Mouse (Mus musculus): Measurements from ENCODE around the gene Map3k5. TPM values are rescaled to one million over a fixed set of nuclear protein-coding genes. Genes with fewer than 3 reads are reported as not detected.

The Map3k5 gene
- polyA plus RNA-seq, 1 experiment from 2014 or later = 1.2 TPM

DNA sequence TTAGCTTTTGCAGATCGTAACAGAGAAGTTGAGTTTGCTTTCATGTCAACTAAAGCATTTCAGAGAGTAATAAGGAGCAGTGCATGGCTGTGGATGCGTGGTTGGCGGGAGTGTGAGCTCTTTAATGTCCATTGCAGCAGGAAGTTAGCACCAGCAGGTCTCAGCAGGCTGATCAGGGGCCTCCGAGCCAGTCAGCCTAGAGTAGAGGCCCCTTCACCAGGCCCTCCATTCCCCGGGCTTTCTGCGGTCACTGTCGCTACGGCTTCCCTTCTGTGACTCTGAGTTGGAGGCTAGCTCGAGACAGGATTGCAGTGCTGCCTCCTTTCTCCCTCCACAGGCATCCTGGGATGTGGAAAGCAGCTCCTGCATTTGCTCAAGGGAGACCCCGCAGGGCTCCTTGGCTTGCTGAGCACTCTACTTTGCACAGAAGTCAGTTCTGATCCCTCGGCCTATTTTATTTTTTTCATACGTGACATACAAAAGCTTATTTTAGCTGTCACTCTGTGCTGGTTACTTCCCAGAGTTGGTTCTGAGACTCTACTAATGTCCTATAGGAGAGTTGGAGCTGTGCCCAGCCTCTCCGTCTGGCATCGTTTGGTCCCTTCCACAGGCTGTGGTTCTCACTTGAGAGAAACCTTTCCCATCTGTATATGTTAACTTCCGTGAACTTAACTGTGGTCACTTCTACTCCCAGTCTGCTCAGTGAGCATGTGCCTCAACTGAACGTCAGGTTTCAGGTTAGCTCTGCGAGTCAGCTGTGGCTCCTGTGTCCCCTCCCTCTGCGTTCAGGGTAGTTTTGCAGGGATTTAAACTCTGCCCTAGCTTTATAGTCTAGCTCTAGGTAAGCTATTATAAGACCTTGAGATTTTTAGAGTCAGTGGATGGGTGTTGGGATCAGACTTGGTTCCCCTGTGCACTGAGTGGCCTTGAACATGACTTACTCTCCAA is 178.0 kb downstream of the Map3k5 start:
- Histone ChIP-seq H3K4me3 (ENCODE audit: low read length) (no peak overlapping the region), H3K9ac (ENCODE audit: low read length) (no peak overlapping the region), H3K27me3 (ENCODE audit: control insufficient read depth, insufficient read depth, low read depth, low read length) (no peaks in the 10 kb centered on the region), H3K36me3 (ENCODE audit: control insufficient read depth, insufficient read depth, low read length) (no peaks in the 10 kb centered on the region), H3K4me2 (ENCODE audit: low read depth, low read length) (no peak overlapping the region), H3K27ac (ENCODE audit: low read length) (no peak overlapping the region), H3K9me3 (ENCODE audit: control insufficient read depth, low read length) (no peaks in the 10 kb centered on the region), H3K4me1 (replicated peaks; ENCODE audit: control insufficient read depth, insufficient read depth, low read length) (no peaks in the 10 kb centered on the region)
- 68% methylated on average over 18 of the region's 18 CpGs for WGBS
- no peak for ATAC-seq (ENCODE audit: low read depth)

DNA sequence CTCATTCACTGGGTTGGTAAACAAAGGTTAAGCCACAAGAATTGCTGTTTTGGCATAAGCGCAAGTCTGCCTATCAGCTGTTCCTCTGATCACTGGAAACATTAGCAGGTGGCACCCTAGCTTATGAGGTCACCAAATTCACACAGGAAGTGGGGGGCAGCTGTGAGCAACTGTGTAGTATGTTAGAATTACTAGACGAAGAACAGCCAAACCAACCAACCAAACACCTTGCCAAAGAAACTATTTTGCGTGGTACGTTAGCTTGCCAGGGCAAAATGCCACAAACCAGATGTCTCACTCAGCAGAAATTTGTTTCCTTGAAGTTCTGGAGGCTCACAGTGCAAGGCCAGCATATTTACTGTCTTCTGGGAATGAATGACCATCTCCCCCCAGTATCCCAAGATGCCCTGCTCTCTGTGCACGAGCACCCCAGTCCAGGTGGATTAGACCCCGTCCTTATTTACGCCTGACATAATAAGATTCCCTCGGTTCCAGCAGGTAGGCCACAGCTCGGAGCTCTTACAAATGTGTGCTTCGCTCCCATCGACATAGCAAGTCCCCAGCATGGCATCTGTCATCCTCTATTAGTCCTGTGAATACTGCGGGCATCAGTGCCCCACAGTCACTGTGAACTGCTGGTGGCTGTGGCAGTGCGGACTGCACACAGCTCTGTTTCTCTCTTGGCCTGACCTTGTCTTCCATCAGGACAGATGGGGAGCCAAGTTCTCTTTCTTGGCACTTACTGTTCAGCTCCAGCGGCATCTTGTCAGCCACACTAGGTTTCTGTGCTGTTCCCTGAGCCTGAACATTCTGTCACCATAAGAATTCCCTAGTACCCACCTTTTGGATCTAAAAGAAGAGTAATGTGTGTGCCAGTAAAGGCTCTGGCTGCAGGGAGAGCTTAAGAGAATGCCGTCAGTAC is 185.5 kb downstream of the Map3k5 start:
- Histone ChIP-seq H3K36me3 (ENCODE audit: control insufficient read depth, insufficient read depth, low read length) (no peaks in the 10 kb centered on the region), H3K27ac (ENCODE audit: low read length) (no peak overlapping the region), H3K4me1 (replicated peaks; ENCODE audit: control insufficient read depth, insufficient read depth, low read length) (no peaks in the 10 kb centered on the region), H3K4me2 (ENCODE audit: low read depth, low read length) (no peak overlapping the region), H3K27me3 (ENCODE audit: control insufficient read depth, insufficient read depth, low read depth, low read length) (no peaks in the 10 kb centered on the region), H3K4me3 (ENCODE audit: low read length) (no peak overlapping the region), H3K9ac (ENCODE audit: low read length) (no peak overlapping the region), H3K9me3 (ENCODE audit: control insufficient read depth, low read length) (no peaks in the 10 kb centered on the region)
- 86% methylated on average over 15 of the region's 15 CpGs for WGBS
- no peak for ATAC-seq (ENCODE audit: low read depth)

DNA sequence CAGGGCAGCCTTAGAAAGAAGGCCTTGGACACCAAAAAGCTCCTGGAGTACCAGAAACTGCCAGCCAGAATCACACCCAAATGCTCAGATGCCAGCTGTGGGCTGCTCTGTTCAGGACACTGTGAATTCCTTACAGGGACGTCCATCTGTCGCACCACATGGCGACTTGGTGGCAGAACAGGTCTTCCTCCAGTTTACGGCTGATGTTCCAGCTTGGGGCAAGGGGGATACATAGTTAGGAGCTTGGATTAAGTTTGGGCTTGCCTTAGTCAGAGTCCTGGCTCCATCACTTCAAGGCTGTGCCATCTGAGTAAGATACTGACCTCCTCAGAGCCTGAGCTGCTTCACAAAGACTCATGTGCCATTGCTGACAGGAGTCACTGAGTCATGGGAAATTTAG is 187.7 kb downstream of the Map3k5 start:
- no peak overlapping the region for H3K9ac ChIP-seq (ENCODE audit: low read length)
- no peaks in the 10 kb centered on the region for H3K9me3 ChIP-seq (ENCODE audit: control insufficient read depth, low read length)
- ATAC-seq (ENCODE audit: low read depth) = no peak
- H3K36me3 ChIP-seq (ENCODE audit: control insufficient read depth, insufficient read depth, low read length) = no peaks in the 10 kb centered on the region
- H3K27ac ChIP-seq (ENCODE audit: low read length) = no peak overlapping the region
- H3K4me3 ChIP-seq (ENCODE audit: low read length) = no peak overlapping the region
- no peak overlapping the region for H3K4me2 ChIP-seq (ENCODE audit: low read depth, low read length)
- no peaks in the 10 kb centered on the region for H3K4me1 ChIP-seq (replicated peaks; ENCODE audit: control insufficient read depth, insufficient read depth, low read length)
- WGBS = 88% methylated on average over 4 of the region's 4 CpGs
- H3K27me3 ChIP-seq (ENCODE audit: control insufficient read depth, insufficient read depth, low read depth, low read length) = no peaks in the 10 kb centered on the region

DNA sequence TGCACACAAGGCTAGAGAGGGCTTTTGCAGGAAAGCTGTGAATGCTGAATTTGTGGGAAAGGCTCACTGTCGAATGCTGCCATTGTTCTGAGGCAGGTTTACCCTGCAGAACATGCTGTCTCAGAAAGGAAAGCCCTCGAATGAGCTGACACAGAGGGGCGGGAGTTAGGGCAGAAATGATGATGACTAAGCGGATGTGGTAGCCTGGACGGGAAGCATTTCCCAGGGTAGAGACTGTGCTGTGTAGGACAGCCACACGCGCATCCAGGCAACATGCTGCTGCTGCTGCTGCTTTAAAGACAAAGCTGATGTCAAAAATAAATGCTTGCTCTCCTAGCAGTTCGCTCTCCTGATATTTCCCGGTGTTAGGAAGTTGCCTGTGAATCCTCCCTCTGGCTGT is 189.1 kb downstream of the Map3k5 start:
- ATAC-seq (ENCODE audit: low read depth) = no peak
- no peaks in the 10 kb centered on the region for H3K36me3 ChIP-seq (ENCODE audit: control insufficient read depth, insufficient read depth, low read length)

DNA sequence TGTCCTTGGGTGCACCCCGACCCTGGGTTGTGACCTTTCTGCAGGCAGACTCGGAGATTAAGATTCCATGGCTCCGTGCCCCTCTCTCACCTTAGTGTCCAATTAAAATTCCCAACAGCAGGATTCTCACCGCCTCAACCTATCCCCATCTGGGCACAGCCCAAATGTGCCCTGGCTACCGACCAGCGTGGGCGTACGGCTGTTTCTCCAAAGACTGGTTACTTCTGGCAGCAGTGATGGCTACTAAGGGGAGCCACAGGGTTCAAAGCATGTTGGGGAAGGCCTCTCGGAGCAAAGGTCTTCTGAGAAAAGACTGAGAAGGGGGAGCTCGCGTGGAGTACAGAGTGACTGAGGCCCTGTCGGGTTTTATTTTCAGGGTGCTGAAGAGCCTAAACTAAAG is 190.3 kb downstream of the Map3k5 start:
- Histone ChIP-seq H3K27ac (ENCODE audit: low read length) (no peak overlapping the region), H3K4me2 (ENCODE audit: low read depth, low read length) (no peak overlapping the region), H3K4me3 (ENCODE audit: low read length) (no peak overlapping the region), H3K27me3 (ENCODE audit: control insufficient read depth, insufficient read depth, low read depth, low read length) (no peaks in the 10 kb centered on the region), H3K9me3 (ENCODE audit: control insufficient read depth, low read length) (no peaks in the 10 kb centered on the region), H3K36me3 (ENCODE audit: control insufficient read depth, insufficient read depth, low read length) (no peaks in the 10 kb centered on the region), H3K9ac (ENCODE audit: low read length) (no peak overlapping the region), H3K4me1 (replicated peaks; ENCODE audit: control insufficient read depth, insufficient read depth, low read length) (no peaks in the 10 kb centered on the region)
- 85% methylated on average over 12 of the region's 12 CpGs for WGBS
- no peak for ATAC-seq (ENCODE audit: low read depth)

More for the DNA sequence above, 189.1 kb downstream of the Map3k5 start:
- Histone ChIP-seq H3K27me3 (ENCODE audit: control insufficient read depth, insufficient read depth, low read depth, low read length) (no peaks in the 10 kb centered on the region), H3K9me3 (ENCODE audit: control insufficient read depth, low read length) (no peaks in the 10 kb centered on the region), H3K4me3 (ENCODE audit: low read length) (no peak overlapping the region), H3K4me2 (ENCODE audit: low read depth, low read length) (no peak overlapping the region), H3K4me1 (replicated peaks; ENCODE audit: control insufficient read depth, insufficient read depth, low read length) (no peaks in the 10 kb centered on the region), H3K9ac (ENCODE audit: low read length) (no peak overlapping the region), H3K27ac (ENCODE audit: low read length) (no peak overlapping the region)
- WGBS = 42% methylated on average over 9 of the region's 9 CpGs

DNA sequence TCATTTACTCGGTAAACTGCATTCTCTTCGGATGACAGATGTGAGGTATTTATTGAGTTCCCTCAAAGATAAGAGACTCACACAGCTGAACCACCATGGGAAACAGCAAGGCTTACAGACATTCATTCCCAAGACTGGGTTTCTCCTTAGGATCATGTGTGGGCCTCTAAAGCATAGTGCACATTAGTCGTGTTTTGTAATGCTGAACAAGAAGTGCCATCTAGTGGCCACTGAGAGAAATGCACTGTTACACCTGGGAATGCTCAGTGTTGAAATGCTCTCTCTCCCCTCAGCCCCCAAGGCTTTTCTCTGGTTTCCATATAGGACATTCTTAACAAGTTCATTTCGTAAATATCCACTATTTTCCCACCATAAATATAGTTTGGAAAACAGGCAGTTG is 191.0 kb downstream of the Map3k5 start:
- peak; percentile 49; the same call in 1 of the 2 replicates for ATAC-seq (ENCODE audit: low read depth)
- WGBS = 39% methylated on average over 4 of the region's 4 CpGs

DNA sequence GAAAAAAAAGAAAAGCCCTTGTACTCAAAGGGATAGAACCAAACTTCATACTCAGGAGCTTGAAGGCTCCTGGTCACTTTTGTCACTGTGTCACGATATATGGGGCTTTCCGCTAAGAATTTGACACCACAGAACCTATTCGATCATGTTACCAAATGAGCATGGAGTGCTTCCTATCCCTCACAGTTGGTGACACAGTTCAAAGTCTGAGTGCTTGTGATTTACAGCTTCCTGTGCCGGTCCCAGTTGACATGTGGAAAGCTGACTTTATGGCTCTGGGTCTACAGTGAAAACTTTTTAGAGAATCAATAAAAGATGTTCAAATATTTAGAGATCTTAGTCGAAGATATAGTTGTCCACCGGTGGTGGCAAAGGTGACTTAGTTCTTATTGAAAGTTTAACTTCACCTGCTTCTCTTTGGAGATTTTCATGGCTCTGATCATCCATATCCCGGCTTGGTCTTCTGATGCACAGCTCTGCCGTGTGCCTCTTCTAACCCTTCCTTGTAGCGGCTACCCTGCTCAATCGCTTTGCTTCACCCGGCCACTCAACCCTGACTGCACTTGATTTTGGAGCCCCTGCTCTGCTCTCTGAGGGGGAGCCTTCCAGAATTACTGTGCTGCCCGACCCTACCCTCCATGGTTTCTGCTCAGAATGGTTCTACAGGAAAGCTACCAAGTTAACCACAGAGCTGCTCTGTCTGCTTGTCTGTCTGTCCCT is 198.8 kb downstream of the Map3k5 start:
- WGBS = 67% methylated on average over 12 of the region's 12 CpGs
- Histone ChIP-seq H3K4me3 (ENCODE audit: low read length) (no peak overlapping the region), H3K9me3 (ENCODE audit: control insufficient read depth, low read length) (no peaks in the 10 kb centered on the region), H3K27me3 (ENCODE audit: control insufficient read depth, insufficient read depth, low read depth, low read length) (no peaks in the 10 kb centered on the region), H3K36me3 (ENCODE audit: control insufficient read depth, insufficient read depth, low read length) (no peaks in the 10 kb centered on the region; the same call in 1 of the 2 replicates), H3K4me1 (replicated peaks; ENCODE audit: control insufficient read depth, insufficient read depth, low read length) (no peaks in the 10 kb centered on the region), H3K27ac (ENCODE audit: low read length) (no peak overlapping the region), H3K9ac (ENCODE audit: low read length) (no peak overlapping the region), H3K4me2 (ENCODE audit: low read depth, low read length) (no peak overlapping the region)
- ATAC-seq (ENCODE audit: low read depth) = no peak

More for the DNA sequence above, 191.0 kb downstream of the Map3k5 start:
- Histone ChIP-seq H3K4me2 (ENCODE audit: low read depth, low read length) (no peak overlapping the region), H3K27me3 (ENCODE audit: control insufficient read depth, insufficient read depth, low read depth, low read length) (no peaks in the 10 kb centered on the region), H3K4me3 (ENCODE audit: low read length) (no peak overlapping the region), H3K27ac (ENCODE audit: low read length) (no peak overlapping the region), H3K9me3 (ENCODE audit: control insufficient read depth, low read length) (no peaks in the 10 kb centered on the region), H3K4me1 (replicated peaks; ENCODE audit: control insufficient read depth, insufficient read depth, low read length) (no peaks in the 10 kb centered on the region), H3K9ac (ENCODE audit: low read length) (no peak overlapping the region), H3K36me3 (ENCODE audit: control insufficient read depth, insufficient read depth, low read length) (no peaks in the 10 kb centered on the region)

DNA sequence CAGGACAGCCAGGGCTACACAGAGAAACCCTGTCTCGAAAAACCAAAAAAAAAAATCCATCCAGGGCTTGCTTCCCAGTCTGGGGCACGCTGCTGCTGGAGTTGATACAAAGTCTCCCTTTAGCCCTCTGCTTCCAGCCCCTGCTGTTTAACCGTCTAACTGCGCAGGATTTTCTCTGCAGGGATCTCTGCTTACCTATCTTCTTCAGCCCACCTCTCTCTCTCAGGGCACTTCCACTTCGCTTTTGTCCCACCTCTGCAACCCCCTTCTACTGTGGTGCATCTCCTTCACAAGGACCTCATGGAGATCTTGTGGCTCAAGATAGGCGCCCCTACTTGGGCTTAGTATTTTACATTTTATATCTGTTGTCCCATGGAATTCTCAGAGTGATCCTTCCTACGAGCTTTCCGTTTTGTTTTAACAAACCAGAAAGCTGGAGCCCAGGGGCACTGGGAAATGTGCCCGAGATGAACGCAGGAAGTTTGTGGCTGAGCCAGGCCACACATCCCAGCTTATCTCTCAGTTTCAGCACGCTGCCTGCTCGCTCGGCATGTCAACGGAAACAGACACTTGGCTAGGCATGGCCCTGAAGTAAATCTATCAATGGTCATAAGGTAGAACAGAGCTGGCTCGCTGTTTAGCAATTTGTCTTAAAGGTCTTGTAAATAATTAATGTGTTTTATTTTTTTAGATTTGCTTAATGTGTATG is 201.2 kb downstream of the Map3k5 start:
- H3K4me2 ChIP-seq (ENCODE audit: low read depth, low read length) = no peak overlapping the region
- no peak overlapping the region for H3K9ac ChIP-seq (ENCODE audit: low read length)
- H3K36me3 ChIP-seq (ENCODE audit: control insufficient read depth, insufficient read depth, low read length) = peaks cover 3% of the 10 kb centered on the region
- no peaks in the 10 kb centered on the region for H3K4me1 ChIP-seq (replicated peaks; ENCODE audit: control insufficient read depth, insufficient read depth, low read length)
- H3K9me3 ChIP-seq (ENCODE audit: control insufficient read depth, low read length) = no peaks in the 10 kb centered on the region
- no peak overlapping the region for H3K4me3 ChIP-seq (ENCODE audit: low read length)
- 0 out of 2 replicates have a peak, but pooled peaks have one; percentile 20 for ATAC-seq (ENCODE audit: low read depth)
- WGBS = 59% methylated on average over 15 of the region's 15 CpGs
- no peak overlapping the region for H3K27ac ChIP-seq (ENCODE audit: low read length)
- no peaks in the 10 kb centered on the region for H3K27me3 ChIP-seq (ENCODE audit: control insufficient read depth, insufficient read depth, low read depth, low read length)

Measured in lung, embryonic 16.5 days (tissue).